ENCODE assay signal across 1 mouse cellular context in the genomic region with DNA sequence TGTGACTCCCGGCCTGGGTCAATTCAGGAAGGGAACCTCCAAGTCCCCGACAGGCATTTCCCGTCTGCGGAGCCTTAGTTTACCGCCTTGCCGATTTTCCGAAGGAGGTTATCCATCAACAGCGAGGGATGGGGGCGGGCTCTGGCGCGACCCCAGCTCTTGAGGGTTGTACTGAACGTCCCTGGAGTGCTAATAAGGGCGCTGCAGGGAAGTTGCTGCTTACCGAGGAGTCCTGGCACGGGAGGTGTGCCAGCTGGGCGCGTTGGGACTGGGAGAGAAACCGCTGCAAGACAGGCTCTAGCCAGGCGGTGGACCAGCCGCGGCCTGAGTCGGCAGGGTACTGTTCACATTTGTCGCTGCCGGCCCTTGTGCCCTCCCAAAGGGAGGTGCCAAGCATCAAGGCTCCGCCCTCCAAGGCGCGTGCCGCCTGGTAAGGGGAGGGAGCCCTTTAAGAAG.
TF ChIP-seq lines count a peak whose summit lies in the region.

No protein-coding gene starts in this region.

TF ChIP-seq in CH12.LX, 34 proteins besides CTCF, POLR2A, EP300 and RAD21 (continued from another document):
- TF ChIP-seq CHD2 (IDR thresholded peaks at IDR 0.05; ENCODE audit: low read length), result no peak
- TF ChIP-seq USF2 (conservative IDR thresholded peaks at IDR 0.05; ENCODE audit: low read depth, low read length), result no peak; the same call in 1 of the 2 replicates
- TF ChIP-seq CHD1 (IDR thresholded peaks at IDR 0.05; ENCODE audit: low read depth, low read length), result no peak
- TF ChIP-seq BHLHE40 (IDR thresholded peaks at IDR 0.05; ENCODE audit: low read depth, low read length), result peak; percentile 61; the same call in 1 of the 2 replicates
- TF ChIP-seq ZKSCAN1 (IDR thresholded peaks at IDR 0.05; ENCODE audit: borderline replicate concordance, low read depth, low read length), result no peak
- TF ChIP-seq JUN (IDR thresholded peaks at IDR 0.05; ENCODE audit: insufficient read depth, low read depth, low read length), result no peak
- no peak for TF ChIP-seq KAT2A (IDR thresholded peaks at IDR 0.05; ENCODE audit: insufficient replicate concordance, low read length)
- TF ChIP-seq PAX5 (IDR thresholded peaks at IDR 0.05; ENCODE audit: low read length), result no peak
- TF ChIP-seq MAFK (IDR thresholded peaks at IDR 0.05; ENCODE audit: insufficient replicate concordance, low read length), result no peak
- TF ChIP-seq TCF12 (IDR thresholded peaks at IDR 0.05; ENCODE audit: low read depth, low read length), result peak; percentile 41; the same call in 1 of the 2 replicates
- no peak for TF ChIP-seq GABPA (IDR thresholded peaks at IDR 0.05; ENCODE audit: insufficient replicate concordance, low read depth, low read length)
- TF ChIP-seq USF1 (IDR thresholded peaks at IDR 0.05; ENCODE audit: low read depth, low read length), result no peak
- no peak for TF ChIP-seq RCOR1 (conservative IDR thresholded peaks at IDR 0.05; ENCODE audit: low read depth, low read length)
- peak; percentile 10; the same call in 1 of the 2 replicates for TF ChIP-seq SIN3A (IDR thresholded peaks at IDR 0.05; ENCODE audit: low read length)
- TF ChIP-seq MYC (IDR thresholded peaks at IDR 0.05; ENCODE audit: low read depth, low read length), result no peak
- TF ChIP-seq IRF4 (IDR thresholded peaks at IDR 0.05; ENCODE audit: low read depth, low read length), result no peak
- no peak for TF ChIP-seq MAZ (IDR thresholded peaks at IDR 0.05; ENCODE audit: low read depth, low read length)
- no peak for TF ChIP-seq NRF1 (IDR thresholded peaks at IDR 0.05; ENCODE audit: low read depth, low read length)
- TF ChIP-seq ZC3H11A (IDR thresholded peaks at IDR 0.05; ENCODE audit: low read depth, low read length), result no peak
- peak; percentile 66 for TF ChIP-seq NELFE (IDR thresholded peaks at IDR 0.05; ENCODE audit: low read depth, low read length)
- TF ChIP-seq ELF1 (IDR thresholded peaks at IDR 0.05; ENCODE audit: low read depth, low read length), result no peak
- TF ChIP-seq E2F4 (IDR thresholded peaks at IDR 0.05; ENCODE audit: insufficient replicate concordance, low read depth, low read length), result no peak
- TF ChIP-seq UBTF (IDR thresholded peaks at IDR 0.05; ENCODE audit: low read depth, low read length), result no peak
- no peak for TF ChIP-seq MEF2A (IDR thresholded peaks at IDR 0.05; ENCODE audit: borderline replicate concordance, low read depth, low read length)
- no peak for TF ChIP-seq ZNF384 (IDR thresholded peaks at IDR 0.05; ENCODE audit: low read depth, low read length)
- TF ChIP-seq TBP (conservative IDR thresholded peaks at IDR 0.05; ENCODE audit: low read depth, low read length), result peak; percentile 69
- no peak for TF ChIP-seq JUND (conservative IDR thresholded peaks at IDR 0.05; ENCODE audit: low read depth, low read length)
- TF ChIP-seq ETS1 (conservative IDR thresholded peaks at IDR 0.05; ENCODE audit: low read depth, low read length), result no peak
- no peak for TF ChIP-seq HCFC1 (IDR thresholded peaks at IDR 0.05; ENCODE audit: low read depth, low read length)
